Mouse (Mus musculus): ENCODE data around the gene Ccdc89.

DNA sequence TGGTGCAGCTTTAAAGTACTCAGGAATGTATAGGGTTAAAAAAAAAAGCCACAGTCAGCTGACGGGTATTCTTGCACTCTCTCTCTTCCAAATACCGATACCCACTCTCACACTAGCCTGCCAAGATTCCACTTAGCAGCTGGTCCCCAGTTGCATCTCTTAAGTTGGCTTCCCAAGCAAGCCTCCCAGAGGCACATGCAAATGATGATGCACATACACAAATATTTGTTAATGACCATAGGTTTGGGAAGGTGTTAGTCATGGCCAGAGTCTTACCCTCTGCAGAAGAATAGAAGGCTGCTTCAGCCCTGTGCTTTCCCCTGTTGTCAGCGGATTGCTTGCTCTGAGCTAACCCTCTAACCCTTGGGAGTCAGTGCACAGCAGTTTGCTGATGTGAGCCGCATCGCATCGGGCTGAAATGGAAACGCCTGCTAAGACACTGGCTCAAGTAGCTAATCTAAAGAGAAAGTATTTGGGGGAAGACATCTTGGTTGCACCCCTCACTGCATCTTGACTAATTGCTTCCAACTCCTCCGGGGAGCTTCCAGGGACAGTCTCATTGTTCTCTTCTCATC, 39.4 kb upstream of the Ccdc89 start:
- TF ChIP-seq POLR2A (IDR thresholded peaks at IDR 0.05; ENCODE audit: borderline replicate concordance, extremely low read depth, insufficient read depth, insufficient read length, poor library complexity, severe bottlenecking) (no peak), CTCF (IDR thresholded peaks at IDR 0.05; ENCODE audit: borderline replicate concordance, extremely low read depth, insufficient read depth, insufficient read length) (no peak)
